Mouse (Mus musculus) cerebellum, adult 18-20 months (tissue): Measurements from ENCODE around the gene Olfr492.

ENCODE experiments used
- DNase-seq, 2 experiments: peaks; one replicate each; pipeline ENCODE4 v3.0.0; 2021

Olfr492 gene

GRCm38 (mm10) chr7:108323574-108323973 is at the start of gene Olfr492:
Olfr492 (minus strand) TSS chr7:108323674.
- DNase-seq = no peak

GRCm38 (mm10) chr7:108365035-108365434 is 41.6 kb upstream of the Olfr492 start, which contains the start of gene Olfr494:
Olfr494 (plus strand) TSS chr7:108365335.
- DNase-seq = no peak

GRCm38 (mm10) chr7:108346879-108347278 is 23.4 kb upstream of the Olfr492 start, which contains the start of gene Olfr493:
Olfr493 (minus strand) TSS chr7:108346979.
- DNase-seq = no peak

GRCm38 (mm10) chr7:108313151-108313550 is 10.3 kb downstream of the Olfr492 start, which contains the start of gene Olfr491:
Olfr491 (plus strand) TSS chr7:108313451.
- no peak for DNase-seq

GRCm38 (mm10) chr7:108288834-108289233 is 34.6 kb downstream of the Olfr492 start, which contains the start of gene Olfr490:
Olfr490 (minus strand) TSS chr7:108288934.
- no peak for DNase-seq
